Mouse (Mus musculus) spleen, postnatal 36 days (tissue): ENCODE measurements at regions not wholly inside any gene's neighbourhood (a gene's known extent, or its start where the extent isn't known, plus 50 kb on each side); places are given as distances from the start of the nearest gene placed in this dataset.

Source experiments
- DNase-seq, 2 experiments: peaks; one replicate each; pipeline ENCODE4 v3.0.0; 2022; ENCODE audit warnings: low spot score in 2 of 2, mixed read lengths in 1 of 2

GRCm38 (mm10) chr10:111741301-111741945, 231.0 kb upstream of the Krr1 start:
- no peak for DNase-seq

- DNase-seq = no peak
Observed at GRCm38 (mm10) chr10:111743291-111743690, 229.2 kb upstream of the Krr1 start.

GRCm38 (mm10) chr10:111745116-111745515, 227.3 kb upstream of the Krr1 start:
- no peak for DNase-seq

GRCm38 (mm10) chr10:111746067-111746878, 226.2 kb upstream of the Krr1 start:
- no peak for DNase-seq

GRCm38 (mm10) chr10:111746879-111747477, 225.5 kb upstream of the Krr1 start:
- DNase-seq = no peak

GRCm38 (mm10) chr10:111748482-111748881, 224.0 kb upstream of the Krr1 start:
- DNase-seq = no peak

GRCm38 (mm10) chr10:111753646-111754045, 218.8 kb upstream of the Krr1 start:
- no peak for DNase-seq

- no peak for DNase-seq
Observed at GRCm38 (mm10) chr10:111755964-111756363, 216.5 kb upstream of the Krr1 start.

- DNase-seq = no peak
Observed at GRCm38 (mm10) chr10:111756528-111756927, 215.9 kb upstream of the Krr1 start.

GRCm38 (mm10) chr10:111757689-111758088, 214.8 kb upstream of the Krr1 start:
- no peak for DNase-seq

- DNase-seq = no peak
Observed at GRCm38 (mm10) chr10:111759505-111759904, 213.0 kb upstream of the Krr1 start.

- no peak for DNase-seq
Observed at GRCm38 (mm10) chr10:111762751-111763528, 209.5 kb upstream of the Krr1 start.

GRCm38 (mm10) chr10:111767011-111767720, 205.3 kb upstream of the Krr1 start:
- no peak for DNase-seq

- no peak for DNase-seq
Observed at GRCm38 (mm10) chr10:111767813-111768455, 204.5 kb upstream of the Krr1 start.

GRCm38 (mm10) chr10:111769486-111770002, 202.9 kb upstream of the Krr1 start:
- DNase-seq = no peak

- DNase-seq = no peak
Observed at GRCm38 (mm10) chr10:111770027-111770426, 202.4 kb upstream of the Krr1 start.

- no peak for DNase-seq
Observed at GRCm38 (mm10) chr10:111771010-111771409, 201.5 kb upstream of the Krr1 start.

- DNase-seq = no peak
Observed at GRCm38 (mm10) chr10:111777559-111777958, 194.9 kb upstream of the Krr1 start.

GRCm38 (mm10) chr10:111778111-111778510, 194.4 kb upstream of the Krr1 start:
- no peak for DNase-seq

GRCm38 (mm10) chr10:111779956-111780355, 192.5 kb upstream of the Krr1 start:
- no peak for DNase-seq
